Mouse (Mus musculus) urinary bladder, postnatal 4 days (tissue): Measurements from ENCODE around the gene Ascl2.

ENCODE experiments used
- DNase-seq, 2 experiments: peaks; one replicate each; pipeline ENCODE4 v3.0.0; 2021 to 2022; ENCODE audit warnings: low spot score in 2 of 2

Ascl2 gene

DNA sequence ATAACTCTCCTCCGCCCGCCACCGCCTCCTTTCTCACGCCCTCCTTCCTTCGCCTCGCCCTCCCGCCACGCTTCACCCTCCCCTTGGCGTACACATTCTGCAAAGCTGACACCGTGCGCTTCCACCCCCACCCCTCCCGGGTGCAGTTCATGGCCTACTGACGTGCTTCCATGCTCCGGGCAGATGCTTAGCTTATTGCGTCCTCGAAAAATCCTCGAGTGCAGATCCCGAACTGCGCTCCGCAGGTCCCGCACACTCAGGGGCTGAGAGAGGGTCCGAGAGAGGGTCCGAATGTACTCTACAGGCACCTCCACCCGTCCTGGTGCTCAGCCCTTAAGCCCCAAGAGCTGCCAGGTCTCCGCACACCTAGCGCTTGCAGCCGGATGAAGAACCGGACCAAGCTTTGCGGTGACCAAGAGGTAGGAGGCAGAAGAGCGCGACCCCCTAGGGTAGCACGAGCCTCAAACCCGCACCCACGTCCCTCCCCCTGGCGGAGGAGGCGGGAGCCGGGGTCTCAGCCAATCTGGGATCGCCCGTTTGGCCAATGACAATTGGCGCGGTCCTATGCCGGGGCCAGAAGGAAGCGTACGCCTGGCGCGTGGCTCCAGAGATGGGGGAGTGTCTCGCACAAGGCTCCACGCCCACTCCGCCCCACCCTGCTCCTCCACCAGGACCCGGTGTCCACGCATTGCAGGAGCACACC is at the start of gene Ascl2:
TSS of gene Ascl2 (minus strand) at position 456 of the 703 bp plus-strand sequence.
- DNase-seq = peak; percentile 27 to 62

DNA sequence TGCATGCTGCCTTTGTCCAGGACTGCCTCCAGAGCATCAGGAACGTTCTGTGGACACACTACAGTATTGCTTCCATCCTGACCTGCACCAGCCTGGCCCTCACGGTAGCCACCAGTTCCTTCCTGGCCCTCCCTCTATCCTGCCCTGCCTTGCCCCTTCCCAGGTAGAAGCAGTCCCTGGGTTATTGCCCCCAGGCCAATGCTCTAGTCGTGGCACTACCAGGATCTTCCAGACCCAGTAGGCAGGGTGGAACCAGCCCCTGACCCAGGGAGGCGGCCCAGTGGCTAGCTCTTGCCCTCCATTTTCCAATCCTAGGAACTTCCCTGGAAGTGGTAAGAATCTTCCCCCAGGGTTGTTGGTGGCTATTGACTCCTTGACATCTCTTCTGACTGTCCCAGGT is 48.1 kb upstream of the Ascl2 start:
- DNase-seq = no peak

DNA sequence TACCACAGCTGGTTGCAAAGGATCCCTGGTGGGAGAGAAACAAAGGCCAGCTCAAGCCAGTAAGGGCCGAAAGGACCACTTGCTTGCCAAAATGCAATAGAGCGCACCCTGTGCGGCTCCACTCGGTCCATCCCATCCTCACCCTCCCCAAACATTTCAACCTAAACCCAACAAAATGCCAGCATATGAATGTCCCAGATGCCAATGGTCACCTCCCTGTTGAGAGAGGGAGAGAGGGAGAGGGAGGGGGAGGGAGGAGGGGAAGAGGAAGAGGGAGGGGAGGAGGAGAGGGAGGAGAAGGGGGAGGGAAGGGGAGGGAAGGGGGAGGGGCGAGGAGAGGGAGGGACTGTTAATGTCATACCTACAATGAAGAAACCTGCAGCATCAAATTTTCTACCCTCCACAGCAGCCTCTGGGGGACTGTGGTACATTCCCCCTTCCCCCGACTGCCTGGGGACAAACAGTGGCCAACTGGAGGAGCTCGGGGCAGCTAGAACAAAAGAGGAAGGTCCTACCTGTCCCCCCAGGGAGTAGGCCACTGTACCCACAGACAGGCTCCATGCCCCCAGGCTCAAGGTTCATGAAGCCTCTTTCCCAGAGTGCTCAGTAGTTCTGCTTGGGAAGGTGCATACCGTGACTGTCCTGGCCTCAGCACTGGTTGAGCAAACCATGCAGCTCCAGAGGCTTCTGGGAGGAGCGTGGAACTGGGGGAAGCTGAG is 47.5 kb upstream of the Ascl2 start:
- no peak for DNase-seq

DNA sequence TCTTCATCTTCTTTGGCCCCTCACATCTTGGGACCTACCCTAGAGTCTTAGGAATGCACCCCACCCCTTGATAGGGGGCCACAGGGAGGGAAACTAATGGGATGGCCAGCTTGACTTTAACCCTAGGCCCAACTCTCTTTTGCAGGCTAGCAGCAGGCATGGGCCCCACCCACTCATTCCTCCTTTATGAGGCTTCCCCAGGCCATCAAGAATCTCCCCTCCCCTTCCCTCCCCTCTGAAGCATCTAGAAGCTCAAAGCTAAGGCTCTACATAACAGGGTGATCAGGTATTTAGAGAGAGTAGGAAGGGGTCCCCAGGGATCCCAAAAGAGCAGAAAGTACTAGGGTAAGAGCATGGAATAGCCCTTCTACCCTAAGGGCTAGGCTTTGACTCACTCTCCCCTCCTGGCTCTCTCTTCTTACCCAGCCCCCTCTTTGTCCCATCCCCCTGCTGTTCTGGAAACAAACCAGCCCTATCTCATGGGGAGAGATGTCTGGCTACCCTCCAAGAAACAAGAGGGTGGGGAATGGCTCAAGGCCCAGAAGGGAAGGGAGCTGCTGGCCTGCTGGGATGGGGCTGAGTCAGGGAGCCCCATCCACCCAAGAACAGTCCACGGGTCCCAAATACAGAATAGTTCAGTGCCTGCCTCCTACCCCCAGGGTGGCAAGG is 46.8 kb upstream of the Ascl2 start:
- DNase-seq = peak; percentile 77 to 78

DNA sequence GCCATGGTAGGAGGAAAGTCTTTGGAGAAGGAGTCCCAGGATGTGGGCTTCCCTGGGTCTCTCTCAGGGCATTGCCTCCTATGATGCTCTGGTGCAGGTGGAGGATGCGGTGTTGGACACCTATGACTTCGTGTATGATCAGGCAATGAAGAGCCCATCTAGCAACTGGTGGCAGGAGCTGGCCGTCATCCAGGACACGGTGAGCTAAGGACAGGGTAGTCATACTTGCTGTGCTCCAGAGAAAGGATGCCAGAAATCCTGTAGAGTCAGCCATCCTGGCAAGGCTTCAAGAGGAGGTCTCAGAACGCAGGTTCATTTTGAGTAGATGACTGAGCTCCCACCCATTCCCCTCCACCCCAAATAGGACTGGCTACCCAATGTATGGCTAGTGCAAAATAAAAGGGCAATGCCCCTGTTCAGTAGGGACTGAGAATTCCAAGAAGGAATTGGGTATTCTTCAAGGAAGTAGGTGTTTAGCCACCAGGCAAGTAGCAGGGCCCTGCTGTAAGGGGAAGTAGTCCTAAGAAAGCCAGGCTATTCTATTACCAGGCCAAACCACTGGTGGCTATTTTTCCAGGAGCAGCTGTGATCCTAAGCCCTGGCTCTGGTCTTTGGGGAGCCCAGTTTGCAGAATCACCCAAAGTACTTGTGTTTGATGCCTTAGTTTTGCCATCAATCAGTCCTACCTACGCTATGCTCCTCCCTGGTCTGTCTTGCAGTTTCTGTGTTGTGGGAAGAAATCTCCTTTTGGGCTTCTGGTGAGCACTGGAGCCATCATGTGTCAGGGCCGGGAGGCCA is 46.0 kb upstream of the Ascl2 start:
- no peak for DNase-seq

DNA sequence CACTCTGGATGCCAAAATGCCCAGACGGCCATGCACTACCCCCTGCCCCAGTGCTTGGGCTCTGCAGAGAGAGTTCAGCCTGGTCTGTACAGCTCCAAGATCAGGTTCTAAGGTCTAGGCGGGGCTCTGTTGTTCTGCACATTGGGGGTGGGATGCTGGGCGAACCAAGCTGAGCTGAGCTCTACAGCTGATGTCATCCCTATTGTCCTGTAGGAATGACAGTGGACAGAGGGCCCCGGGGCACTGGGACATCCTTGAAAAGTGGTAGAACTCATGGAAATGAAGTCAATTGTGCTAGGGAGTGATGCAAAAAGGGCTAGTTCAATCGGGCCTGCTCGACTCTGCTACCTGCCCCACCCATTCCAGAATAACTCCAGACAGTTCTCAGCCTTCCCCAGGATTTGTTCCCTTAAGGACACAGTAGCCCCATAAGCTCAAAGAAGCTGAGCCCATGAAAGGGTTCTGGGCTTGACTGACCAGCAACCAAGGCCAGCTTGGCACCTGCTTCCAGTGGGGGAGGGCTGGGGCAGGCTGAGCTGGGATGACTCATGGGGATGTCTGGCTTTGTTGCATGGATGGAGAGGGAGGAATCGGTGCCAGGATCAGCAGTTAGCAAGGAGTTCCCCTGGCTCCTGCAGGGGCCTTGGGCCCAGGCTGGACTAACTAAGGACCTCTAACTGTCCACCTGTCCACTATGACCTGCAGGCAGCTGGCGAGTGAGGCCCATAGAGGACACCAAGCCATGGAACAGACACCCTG is 44.5 kb upstream of the Ascl2 start:
- DNase-seq = peak; percentile 75 to 83

DNA sequence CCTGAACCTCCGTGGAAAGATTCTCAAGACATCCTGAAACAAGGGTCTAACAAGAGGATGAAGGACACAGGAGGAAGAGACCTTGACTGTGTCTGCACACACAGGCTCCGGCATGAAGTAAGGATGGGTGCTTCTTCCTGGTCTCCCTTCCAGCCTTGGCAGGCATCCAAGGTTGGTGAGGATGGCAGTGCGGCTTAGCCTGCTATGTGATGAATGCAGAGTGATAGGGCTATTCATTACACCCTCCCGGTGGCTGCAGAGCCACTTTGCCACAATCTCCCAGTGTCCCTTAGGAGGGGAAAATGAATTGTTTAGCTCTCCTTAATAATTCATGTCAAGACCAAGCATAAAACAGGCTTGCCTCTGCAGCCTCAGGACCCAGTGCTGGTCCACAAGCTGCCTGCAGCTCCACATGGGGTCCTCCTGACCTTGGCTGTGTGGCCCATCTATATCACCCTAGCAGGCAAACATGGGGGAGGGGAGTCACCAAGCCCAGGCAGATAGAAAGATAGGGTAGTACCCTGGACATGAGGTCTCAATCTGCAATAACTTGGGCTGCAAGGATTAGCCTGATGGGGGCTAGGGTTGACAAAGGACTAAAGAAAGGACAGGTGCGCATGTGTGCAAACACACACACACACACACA is 43.3 kb upstream of the Ascl2 start:
- DNase-seq = no peak

DNA sequence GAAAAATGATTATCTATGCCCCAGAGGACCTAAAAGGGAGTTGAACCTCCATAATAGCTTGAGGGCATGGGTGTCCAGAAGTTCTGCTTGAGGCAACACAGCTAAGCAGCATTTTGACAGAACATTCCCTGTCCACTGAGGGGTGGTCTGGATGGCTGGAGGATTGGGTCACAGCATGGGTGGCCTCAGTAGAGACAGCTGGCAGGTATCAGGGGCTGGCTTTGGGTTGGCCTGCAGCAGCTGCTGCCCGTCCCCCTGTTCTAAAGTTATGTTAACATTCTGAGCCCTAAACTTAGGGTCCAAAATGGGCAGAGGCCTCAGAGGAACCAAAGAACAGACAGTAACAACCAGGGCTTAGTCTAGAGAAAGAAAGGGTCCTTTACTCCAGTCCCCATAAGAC is 42.2 kb upstream of the Ascl2 start:
- no peak for DNase-seq

DNA sequence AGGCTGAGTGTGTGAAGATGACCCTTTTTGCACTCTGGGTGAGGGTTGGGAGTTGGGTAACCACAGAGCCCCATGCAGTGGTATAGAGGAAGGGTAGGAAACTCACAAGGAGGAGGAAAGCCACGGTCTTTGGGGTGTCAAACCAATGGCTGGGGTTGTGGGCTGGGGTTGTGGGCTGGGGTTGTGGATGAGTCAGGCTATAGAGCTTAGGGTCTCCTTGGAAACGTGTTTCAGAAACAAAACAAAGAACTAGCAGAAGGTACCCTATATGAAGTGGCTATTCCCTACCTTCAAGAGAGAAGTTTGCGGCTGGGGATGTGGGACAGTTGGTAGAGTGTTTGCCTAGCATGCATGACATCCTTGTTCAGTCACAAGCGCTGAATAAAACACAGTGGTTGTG is 40.9 kb upstream of the Ascl2 start:
- no peak for DNase-seq

DNA sequence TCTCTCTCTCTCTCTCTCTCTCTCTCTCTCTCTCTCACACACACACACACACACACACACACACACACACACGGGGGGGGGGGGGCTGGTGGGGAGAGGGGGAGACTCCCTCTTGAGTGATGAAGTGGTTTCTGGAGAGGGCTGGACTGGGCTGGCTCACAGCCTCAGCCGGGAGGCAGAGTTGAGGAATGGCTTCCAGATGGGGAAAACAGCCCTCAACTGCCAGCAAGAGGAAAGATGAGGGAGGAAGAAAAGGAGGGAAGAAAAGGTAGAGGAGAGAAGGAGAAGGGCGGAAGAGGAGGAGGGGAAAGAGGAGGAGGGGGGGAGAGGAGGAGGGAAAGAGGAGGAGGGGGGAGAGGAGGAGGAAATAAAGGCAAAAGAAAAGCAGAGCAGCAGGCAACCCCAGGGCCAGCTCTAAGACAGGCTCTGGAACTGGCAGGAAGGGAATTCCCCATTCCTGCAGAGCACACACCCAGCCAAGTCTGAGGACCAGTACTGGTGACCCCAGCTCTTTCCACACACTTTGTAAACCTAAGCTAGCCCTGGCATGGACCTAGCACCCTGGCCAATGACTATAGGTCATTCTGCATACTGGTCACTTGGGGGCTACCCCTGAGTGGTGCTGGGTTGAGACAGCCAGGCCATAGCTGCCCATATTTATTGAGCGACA is 40.1 kb upstream of the Ascl2 start:
- DNase-seq = peak in 1 of 2 experiments; percentile 61

DNA sequence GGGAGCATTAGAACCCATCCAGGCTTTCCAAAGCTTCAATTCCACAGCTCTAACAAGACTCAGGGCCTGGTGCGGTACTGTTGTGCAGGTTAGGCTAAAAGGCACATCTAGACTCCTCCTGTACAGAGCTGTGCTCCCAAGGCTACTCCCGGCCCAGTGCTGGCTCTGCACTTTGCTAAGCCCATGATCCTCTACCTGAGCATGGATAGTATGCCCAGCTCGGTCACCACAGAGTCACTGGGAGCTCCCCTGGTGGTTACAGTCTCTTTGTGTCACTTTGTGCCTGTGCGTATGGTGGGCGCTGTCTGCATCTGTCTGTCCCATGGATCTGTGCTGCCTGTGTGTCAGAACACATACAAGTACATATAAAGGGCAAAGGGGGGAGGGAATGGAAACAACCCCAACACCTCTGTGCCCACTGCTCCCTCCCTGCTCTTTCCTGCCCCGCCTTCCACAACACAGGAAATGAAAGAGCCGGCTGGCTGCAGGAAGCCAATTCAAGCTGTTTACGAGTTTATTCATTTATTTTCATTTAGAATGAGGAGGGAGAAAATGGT is 39.4 kb upstream of the Ascl2 start:
- no peak for DNase-seq

DNA sequence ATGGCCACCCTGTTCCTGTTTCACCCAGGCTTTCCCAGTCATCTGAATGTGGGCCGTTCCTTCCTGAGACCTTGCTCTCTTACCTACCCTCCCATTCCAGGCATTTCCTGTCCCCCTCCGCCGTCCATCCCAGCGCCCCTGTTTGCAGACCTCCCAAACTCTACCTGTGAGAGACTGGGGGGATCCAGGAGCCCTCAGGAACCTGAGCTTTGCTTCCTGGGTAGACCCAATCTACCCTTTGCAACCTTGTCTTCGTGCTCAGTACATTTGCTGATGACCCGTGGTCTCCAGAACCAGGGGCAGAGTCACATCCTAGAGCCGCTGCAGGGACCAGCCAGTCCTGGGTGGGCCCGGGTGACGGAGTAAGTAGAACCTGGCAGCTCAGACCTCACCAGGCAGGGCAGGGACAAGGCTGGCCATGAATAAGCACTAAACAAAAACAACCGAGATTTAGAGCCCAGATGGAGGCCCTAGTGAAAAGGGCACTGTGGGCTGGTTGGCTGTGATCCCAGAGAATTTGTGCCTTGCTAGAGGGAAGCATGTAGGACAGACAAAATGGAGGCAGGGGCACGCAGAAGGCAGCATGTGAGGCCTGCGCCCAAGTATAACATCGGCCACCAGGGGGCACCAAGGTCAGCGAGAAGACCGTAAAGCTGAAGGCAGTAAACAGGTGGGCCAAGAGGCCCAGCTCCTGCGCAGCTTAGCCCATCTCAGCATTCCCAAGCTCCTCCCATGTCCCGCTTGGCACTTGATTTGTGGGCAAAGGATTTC is 38.7 kb upstream of the Ascl2 start:
- DNase-seq = peak; percentile 87 to 97

DNA sequence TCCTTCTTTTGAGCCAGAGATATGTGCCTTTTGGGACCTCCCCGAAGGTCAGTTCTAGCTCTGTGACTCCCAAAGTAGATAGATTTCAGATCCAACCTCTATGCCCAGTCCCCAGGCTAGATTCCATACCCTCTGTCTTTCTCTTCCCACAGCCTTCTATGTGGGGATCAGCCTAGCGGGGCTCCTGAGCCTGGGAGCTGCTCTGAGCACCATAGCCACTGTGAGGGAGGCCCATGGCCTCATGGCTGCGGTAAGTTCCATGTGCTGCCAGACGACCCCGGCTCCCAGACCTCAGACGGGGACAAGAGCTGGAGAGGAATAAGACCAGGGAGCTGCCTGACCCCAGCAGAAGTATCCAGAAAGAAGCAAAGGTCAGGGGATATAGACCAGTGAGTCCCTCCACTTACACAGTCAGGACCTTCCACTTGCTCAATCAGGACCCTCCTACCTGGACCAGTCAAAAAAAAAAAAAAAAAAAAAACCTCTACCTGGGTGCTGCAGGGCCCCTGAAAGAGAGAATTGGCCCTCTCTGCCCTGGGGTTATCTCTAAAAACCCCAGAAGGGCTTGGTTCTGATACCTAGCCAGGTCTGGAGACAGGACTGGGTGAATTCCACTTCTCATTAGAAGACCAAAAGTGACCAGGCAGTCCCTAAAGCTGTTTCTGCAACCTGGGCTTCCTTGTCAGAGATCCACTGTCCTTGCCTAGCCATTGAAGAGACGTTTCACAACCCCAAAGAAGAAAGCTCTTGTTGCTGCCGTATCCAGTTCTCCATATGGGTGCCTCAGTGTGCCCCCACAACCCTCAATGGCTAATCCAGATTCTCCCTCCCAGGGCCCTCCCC is 37.9 kb upstream of the Ascl2 start:
- no peak for DNase-seq

DNA sequence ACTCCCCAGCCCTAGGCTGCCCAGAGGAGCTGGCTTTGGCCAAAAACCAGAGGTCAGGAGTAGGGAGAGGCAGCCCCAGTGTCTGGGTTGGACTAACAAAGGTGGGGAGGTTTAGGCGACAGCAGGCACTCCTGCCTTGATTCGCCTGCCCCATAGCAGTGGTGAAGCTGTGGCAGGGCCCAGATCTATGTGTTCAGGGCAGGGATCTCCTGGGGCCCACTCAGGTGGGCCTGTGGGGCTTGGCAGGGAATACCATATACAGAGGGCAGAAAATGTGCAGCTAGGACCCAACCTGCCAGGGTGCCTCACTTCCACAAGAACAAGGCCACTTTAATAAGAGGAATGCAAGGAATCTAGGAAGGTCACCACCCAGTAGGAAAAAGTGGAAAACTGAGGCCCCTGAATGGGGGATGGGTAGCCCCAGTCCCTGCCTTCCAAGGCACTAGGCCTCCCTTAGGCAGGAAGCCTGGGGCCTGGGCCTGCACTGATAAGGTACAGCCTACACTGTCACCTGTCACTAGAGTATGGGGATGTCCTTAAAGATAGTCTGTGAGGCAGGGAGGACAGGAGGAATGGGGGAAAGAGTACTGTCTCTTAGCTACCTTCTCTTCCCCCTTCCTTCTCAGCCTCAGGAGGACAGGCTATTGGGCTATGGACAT is 37.2 kb upstream of the Ascl2 start:
- DNase-seq = no peak

DNA sequence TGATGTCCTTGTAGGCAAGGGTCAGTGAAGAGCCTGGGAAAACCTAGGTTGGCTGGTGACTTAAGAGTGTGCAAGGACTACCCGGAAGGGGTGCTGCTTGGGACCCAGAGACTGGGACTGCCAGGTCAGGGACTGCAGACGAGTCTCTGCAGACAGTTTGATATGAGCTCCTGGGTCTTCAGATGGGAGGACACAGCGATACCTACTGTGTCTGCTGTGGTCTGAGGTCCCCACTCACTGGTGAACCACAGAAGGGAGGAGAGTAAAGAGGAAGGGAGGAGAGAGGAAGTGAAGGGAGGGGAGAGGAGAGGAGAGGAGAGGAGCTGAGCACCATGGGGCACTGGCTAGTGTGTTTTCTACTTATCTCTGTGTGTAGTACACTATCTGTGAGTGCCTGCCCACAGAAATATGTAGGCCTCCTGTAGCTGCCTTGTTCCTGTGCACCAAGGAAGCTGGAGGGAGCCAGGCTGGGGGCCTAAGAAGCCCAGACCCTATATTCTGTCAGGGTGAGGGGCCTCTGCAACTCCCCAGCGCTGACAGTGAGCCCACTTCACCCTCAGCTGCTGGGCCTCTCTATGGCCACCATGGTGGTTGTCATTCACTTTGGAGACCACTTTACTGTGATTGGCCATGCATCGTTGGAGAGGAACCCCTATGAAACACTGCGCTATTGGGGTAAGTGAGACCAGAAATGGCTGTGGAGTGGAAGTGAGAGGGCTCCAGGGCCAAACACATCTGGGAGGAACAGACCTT is 36.5 kb upstream of the Ascl2 start:
- DNase-seq = no peak

DNA sequence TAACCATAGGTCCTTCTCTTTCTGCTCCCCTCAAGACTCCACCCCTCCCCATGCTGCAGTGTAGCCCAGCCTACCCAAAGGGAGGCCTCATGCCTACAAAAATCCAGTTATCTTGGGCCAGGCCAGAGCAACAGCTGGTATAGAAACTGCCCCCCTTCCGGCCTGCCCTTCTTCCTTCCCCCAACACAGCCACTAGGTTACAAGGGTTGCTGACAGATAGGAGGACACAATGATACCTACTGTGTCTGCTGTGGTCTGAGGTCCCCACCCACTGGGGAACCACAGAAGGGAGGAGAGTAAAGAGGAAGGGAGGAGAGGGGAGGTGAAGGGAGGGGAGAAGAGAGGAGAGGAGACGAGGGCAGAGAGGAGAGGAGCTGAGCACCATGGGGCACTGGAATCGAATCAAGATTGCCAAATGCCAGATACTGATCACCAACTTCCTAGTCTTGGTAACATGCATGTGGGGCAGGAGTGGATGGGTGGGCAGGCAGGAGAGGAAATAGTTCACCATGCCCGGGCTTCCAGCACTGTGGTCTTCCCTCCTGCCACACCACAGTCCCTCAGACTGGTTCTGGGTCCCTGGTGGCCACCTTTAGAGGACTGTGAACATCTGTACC is 35.8 kb upstream of the Ascl2 start, which contains the start of gene Tspan32:
TSS of gene Tspan32 (plus strand) at position 320 of the 617 bp plus-strand sequence.
- no peak for DNase-seq
